Mouse (Mus musculus) activated CD4-positive, CD25-positive, alpha-beta regulatory T cell, adult 4 months (primary cell): ENCODE measurements around the gene Zc3h13. TPM values are rescaled to one million over a fixed set of nuclear protein-coding genes. Genes with fewer than 3 reads are reported as not detected.

Experiments
- ATAC-seq: one replicate; pipeline ENCODE4 v1.8.0; 2017
- polyA plus RNA-seq, 2 experiments: library from polyadenylated mRNA; unstranded; fragments of 100-300 nt; shearing (Covaris generic); gene quantifications; one replicate each; pipeline ENCODE4 v1.2.1; 2017

The Zc3h13 gene
- polyA plus RNA-seq, 2 experiments from 2014 or later, result 15.0 to 19.2 TPM

- no peak for ATAC-seq
These were observed 39.2 kb downstream of the Zc3h13 start for GRCm38 (mm10) chr14:75323354-75323753.

- ATAC-seq, result no peak
These were observed 43.9 kb downstream of the Zc3h13 start for GRCm38 (mm10) chr14:75328062-75328461.

- no peak for ATAC-seq
These were observed 46.4 kb downstream of the Zc3h13 start for GRCm38 (mm10) chr14:75330621-75331020.

GRCm38 (mm10) chr14:75334321-75334720 lies 50.1 kb downstream of the Zc3h13 start:
- ATAC-seq, result no peak

GRCm38 (mm10) chr14:75337884-75338283 lies 53.7 kb downstream of the Zc3h13 start:
- no peak for ATAC-seq

- ATAC-seq, result no peak
These were observed 61.9 kb downstream of the Zc3h13 start for GRCm38 (mm10) chr14:75346041-75346440.

GRCm38 (mm10) chr14:75351626-75352025 lies 67.5 kb downstream of the Zc3h13 start:
- ATAC-seq, result no peak

GRCm38 (mm10) chr14:75363316-75363715 lies 79.1 kb downstream of the Zc3h13 start:
- ATAC-seq, result no peak

GRCm38 (mm10) chr14:75365301-75366035 lies 81.3 kb downstream of the Zc3h13 start:
- ATAC-seq, result no peak

GRCm38 (mm10) chr14:75366741-75367140 lies 82.6 kb downstream of the Zc3h13 start:
- no peak for ATAC-seq

GRCm38 (mm10) chr14:75367503-75367902 lies 83.3 kb downstream of the Zc3h13 start:
- no peak for ATAC-seq

GRCm38 (mm10) chr14:75369880-75370279 lies 85.7 kb downstream of the Zc3h13 start:
- no peak for ATAC-seq

GRCm38 (mm10) chr14:75375006-75375598 lies 90.9 kb downstream of the Zc3h13 start:
- no peak for ATAC-seq

- ATAC-seq, result no peak
These were observed 92.1 kb downstream of the Zc3h13 start for GRCm38 (mm10) chr14:75376256-75376655.

- ATAC-seq, result no peak
These were observed 93.4 kb downstream of the Zc3h13 start for GRCm38 (mm10) chr14:75377612-75378011.

Other genes with a start within 250 kb of the Zc3h13 start
- gene Lrrc63, start 153.5 kb upstream of the Zc3h13 start, polyA plus RNA-seq, result not detected
- 1,000 to 10,000 TPM; 1,354 to 1,613 TPM for gene Lcp1, start 153.3 kb upstream of the Zc3h13 start, polyA plus RNA-seq
- gene Cpb2, start 42.1 kb upstream of the Zc3h13 start, polyA plus RNA-seq, result not detected
- gene Siah3, start 171.6 kb downstream of the Zc3h13 start, polyA plus RNA-seq, result under 1 TPM; 0.10 to 0.29 TPM